Mouse (Mus musculus) heart, postnatal 25 days (tissue): ENCODE results near the gene Tmem82. TPM values are rescaled to one million over a fixed set of nuclear protein-coding genes. Genes with fewer than 3 reads are reported as not detected.

Source experiments
- DNase-seq: peaks from one replicate; pipeline ENCODE4 v3.0.0; 2022; ENCODE audit warnings: low spot score
- intact Hi-C: fragments of 180-260 bp; cut with DNase I; formaldehyde crosslinking; loops from one replicate; pipeline ENCODE4 v1.15.1; 2025
- total RNA-seq, 2 experiments: library from RNA; stranded (reverse); gene quantifications; 2 replicates each; pipeline ENCODE4 v1.2.3; 2021

Gene Tmem82
- total RNA-seq, 2 experiments from 2014 or later = 21.2 to 28.9 TPM

DNA sequence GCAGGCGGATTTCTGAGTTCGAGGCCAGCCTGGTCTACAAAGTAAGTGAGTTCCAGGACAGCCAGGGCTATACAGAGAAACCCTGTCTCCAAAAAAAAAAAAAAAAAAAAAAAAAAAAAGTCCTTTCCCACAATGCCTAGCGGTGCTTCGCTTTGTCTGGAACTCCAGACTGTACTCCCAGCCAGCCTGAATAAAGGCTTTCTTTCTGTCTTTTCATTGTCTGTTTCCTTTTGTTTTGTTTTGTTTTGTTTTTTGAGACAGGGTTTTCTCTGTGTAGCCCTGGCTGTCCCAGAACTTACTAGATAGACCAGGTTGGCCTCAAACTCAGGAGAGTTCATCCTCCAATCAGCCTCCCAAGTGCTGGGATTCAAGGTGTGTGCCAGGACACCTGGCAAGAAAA is 54.2 kb downstream of the Tmem82 start:
- intact Hi-C loops = loop anchor here (5.0 kb wide), 1 partner anchor 72 kb away; no protein-coding TSS in a partner anchor
- DNase-seq = no peak

Other genes with a start within 250 kb of the Tmem82 start
- gene Clcnka, start 219.9 kb downstream of the Tmem82 start, total RNA-seq = not detected
- gene Clcnkb, start 202.6 kb downstream of the Tmem82 start, total RNA-seq = 1 to 10 TPM in 1 of 2 experiments, under 1 TPM in 1; 0.60 to 1.5 TPM
- 1,000 to 10,000 TPM; 1,043 to 1,140 TPM for gene Hspb7, start 197.9 kb downstream of the Tmem82 start, total RNA-seq
- 1 to 10 TPM in 1 of 2 experiments, under 1 TPM in 1; 0.50 to 1.5 TPM for gene Srarp, start 182.5 kb downstream of the Tmem82 start, total RNA-seq
- 10 to 100 TPM; 22.7 to 23.5 TPM for gene Zbtb17, start 174.0 kb downstream of the Tmem82 start, total RNA-seq
- gene Spen, start 80.0 kb downstream of the Tmem82 start, total RNA-seq = 10 to 100 TPM; 27.3 to 29.7 TPM
- 100 to 1,000 TPM; 298 to 316 TPM for gene Fblim1, start 12.5 kb downstream of the Tmem82 start, total RNA-seq
- 100 to 1,000 TPM; 105 to 117 TPM for gene Slc25a34, start 5.2 kb upstream of the Tmem82 start, total RNA-seq
- gene Plekhm2, start 46.3 kb upstream of the Tmem82 start, total RNA-seq = 100 to 1,000 TPM in 1 of 2 experiments, 10 to 100 TPM in 1; 94.1 to 109 TPM
- gene Rsc1a1, start 67.0 kb upstream of the Tmem82 start, total RNA-seq = not detected
- gene Ddi2, start 104.8 kb upstream of the Tmem82 start, total RNA-seq = 10 to 100 TPM; 28.4 to 34.4 TPM
- gene Agmat, start 128.0 kb upstream of the Tmem82 start, total RNA-seq = under 1 TPM; 0.36 to 0.56 TPM
- gene Dnajc16, start 172.3 kb upstream of the Tmem82 start, total RNA-seq = 10 to 100 TPM; 17.7 to 22.9 TPM
- 1 to 10 TPM; 7.9 to 8.6 TPM for gene Casp9, start 175.0 kb upstream of the Tmem82 start, total RNA-seq
- gene Cela2a, start 207.5 kb upstream of the Tmem82 start, total RNA-seq = not detected
- gene Ctrc, start 227.7 kb upstream of the Tmem82 start, total RNA-seq = not detected